Mouse (Mus musculus): ENCODE measurements around the gene Mrpl23. TPM values are rescaled to one million over a fixed set of nuclear protein-coding genes. Genes with fewer than 3 reads are reported as not detected.

The Mrpl23 gene
- polyA plus RNA-seq, 1 experiment from 2014 or later: 21.9 TPM

- Histone ChIP-seq H3K27me3 (replicated peaks) (no peaks in the 10 kb centered on the region), H3K27ac (no peak overlapping the region), H3K4me3 (replicated peaks) (no peak overlapping the region), H3K9me3 (no peaks in the 10 kb centered on the region), H3K4me2 (no peak overlapping the region), H3K36me3 (no peaks in the 10 kb centered on the region), H3K9ac (no peak overlapping the region), H3K4me1 (no peaks in the 10 kb centered on the region)
- 73% methylated on average over 1 of the region's 1 CpGs for WGBS
- ATAC-seq (ENCODE audit: insufficient read depth, low FRiP score, low read depth): no peak
These were observed 32.5 kb upstream of the Mrpl23 start for GRCm38 (mm10) chr7:142500032-142500431.

- no peak for ATAC-seq (ENCODE audit: insufficient read depth, low FRiP score, low read depth)
- Histone ChIP-seq H3K36me3 (no peaks in the 10 kb centered on the region), H3K27ac (no peak overlapping the region), H3K27me3 (replicated peaks) (no peaks in the 10 kb centered on the region), H3K4me3 (replicated peaks) (no peak overlapping the region), H3K4me1 (peaks cover 17% of the 10 kb centered on the region), H3K9ac (no peak overlapping the region), H3K4me2 (no peak overlapping the region), H3K9me3 (no peaks in the 10 kb centered on the region)
- 55% methylated on average over 4 of the region's 4 CpGs for WGBS
These were observed 29.3 kb upstream of the Mrpl23 start for GRCm38 (mm10) chr7:142503206-142503605.

DNA sequence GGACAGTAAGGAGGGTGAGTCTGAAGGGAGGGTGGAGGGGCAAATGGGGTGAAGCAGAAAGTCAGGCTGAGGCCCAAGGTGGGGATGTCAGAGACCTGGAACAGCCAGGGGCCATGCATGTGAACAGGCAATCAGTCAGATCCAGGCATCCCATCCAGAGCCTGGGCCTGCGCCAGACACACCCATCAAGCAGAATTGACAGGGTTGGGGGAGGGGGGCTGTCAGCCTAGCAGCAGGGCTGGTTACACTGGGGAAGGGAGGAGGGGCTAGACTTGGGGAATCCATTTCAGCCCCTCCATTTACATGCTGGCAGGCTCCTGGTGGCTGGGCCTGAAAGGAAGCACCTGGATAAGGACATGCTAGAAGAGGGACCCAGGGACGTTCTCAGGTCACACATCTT lies 26.5 kb upstream of the Mrpl23 start:
- 36% methylated on average over 2 of the region's 2 CpGs for WGBS
- no peak overlapping the region for H3K4me3 ChIP-seq (replicated peaks)
- H3K4me2 ChIP-seq: no peak overlapping the region
- H3K36me3 ChIP-seq: no peaks in the 10 kb centered on the region
- no peak for ATAC-seq (ENCODE audit: insufficient read depth, low FRiP score, low read depth)
- peaks cover 24% of the 10 kb centered on the region for H3K4me1 ChIP-seq
- peak overlapping the region; percentile 54 for H3K27ac ChIP-seq
- H3K27me3 ChIP-seq (replicated peaks): no peaks in the 10 kb centered on the region
- H3K9ac ChIP-seq: no peak overlapping the region
- H3K9me3 ChIP-seq: no peaks in the 10 kb centered on the region

- Histone ChIP-seq H3K4me2 (no peak overlapping the region), H3K36me3 (no peaks in the 10 kb centered on the region), H3K9me3 (no peaks in the 10 kb centered on the region), H3K4me1 (peaks cover 24% of the 10 kb centered on the region), H3K27me3 (replicated peaks) (no peaks in the 10 kb centered on the region), H3K27ac (peak overlapping the region; percentile 54), H3K4me3 (replicated peaks) (no peak overlapping the region), H3K9ac (no peak overlapping the region)
- 48% methylated on average over 4 of the region's 4 CpGs for WGBS
- peak; percentile 20; the same call in 1 of the 2 replicates for ATAC-seq (ENCODE audit: insufficient read depth, low FRiP score, low read depth)
These were observed 26.0 kb upstream of the Mrpl23 start for GRCm38 (mm10) chr7:142506501-142506900.

GRCm38 (mm10) chr7:142507453-142507852 lies 25.0 kb upstream of the Mrpl23 start:
- ATAC-seq (ENCODE audit: insufficient read depth, low FRiP score, low read depth): no peak
- Histone ChIP-seq H3K27ac (no peak overlapping the region), H3K36me3 (no peaks in the 10 kb centered on the region), H3K27me3 (replicated peaks) (no peaks in the 10 kb centered on the region), H3K9ac (no peak overlapping the region), H3K4me3 (replicated peaks) (no peak overlapping the region), H3K4me1 (peaks cover 24% of the 10 kb centered on the region), H3K4me2 (no peak overlapping the region), H3K9me3 (no peaks in the 10 kb centered on the region)
- WGBS: 91% methylated on average over 9 of the region's 9 CpGs

GRCm38 (mm10) chr7:142509518-142509917 lies 23.0 kb upstream of the Mrpl23 start:
- no peak for ATAC-seq (ENCODE audit: insufficient read depth, low FRiP score, low read depth)
- Histone ChIP-seq H3K4me1 (peaks cover 24% of the 10 kb centered on the region), H3K27ac (peak overlapping the region; percentile 95), H3K4me3 (replicated peaks) (no peak overlapping the region), H3K36me3 (no peaks in the 10 kb centered on the region), H3K9ac (no peak overlapping the region), H3K4me2 (no peak overlapping the region), H3K27me3 (replicated peaks) (no peaks in the 10 kb centered on the region), H3K9me3 (no peaks in the 10 kb centered on the region)
- WGBS: 16% methylated on average over 14 of the region's 14 CpGs

DNA sequence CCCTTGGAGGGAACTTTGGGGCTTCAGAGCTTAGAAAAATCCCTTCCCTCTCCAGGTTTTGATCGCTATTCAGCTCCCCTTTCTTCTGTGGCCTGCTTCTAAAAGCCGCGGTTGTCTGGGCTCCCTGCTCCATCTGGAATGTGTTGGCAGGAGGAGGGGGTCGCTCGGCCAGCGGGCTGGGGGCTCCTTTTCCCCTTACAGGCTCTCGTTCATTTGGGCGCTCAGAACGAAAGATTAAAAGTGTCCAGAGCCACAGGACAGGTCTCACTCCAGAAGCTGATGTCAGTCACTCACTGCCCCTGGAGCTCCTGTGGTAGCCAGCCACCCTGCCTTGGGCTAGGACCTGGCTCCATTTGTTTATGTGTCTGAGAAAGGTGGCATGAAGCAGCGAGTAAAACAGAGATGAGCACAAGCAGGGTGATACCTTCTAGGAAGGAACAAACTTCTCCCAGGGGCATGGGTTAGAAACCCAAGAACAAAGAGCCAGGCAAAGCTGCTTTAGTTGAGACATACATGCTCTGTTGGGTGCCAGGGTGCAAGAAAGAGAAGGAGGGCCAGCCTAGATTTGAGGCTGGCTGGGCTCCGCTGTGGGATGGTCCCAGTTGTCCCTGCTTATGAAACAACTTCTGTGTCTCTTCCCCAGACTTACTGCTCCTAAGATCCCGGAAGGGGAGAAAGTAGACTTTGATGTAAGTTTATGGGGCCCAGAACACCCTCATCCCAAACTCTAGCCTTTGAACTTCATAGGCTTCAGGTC lies 22.3 kb upstream of the Mrpl23 start:
- Histone ChIP-seq H3K4me1 (peaks cover 26% of the 10 kb centered on the region), H3K9ac (no peak overlapping the region), H3K36me3 (no peaks in the 10 kb centered on the region), H3K4me3 (replicated peaks) (no peak overlapping the region), H3K9me3 (no peaks in the 10 kb centered on the region), H3K27ac (peak overlapping the region; percentile 95), H3K27me3 (replicated peaks) (no peaks in the 10 kb centered on the region), H3K4me2 (no peak overlapping the region)
- 17% methylated on average over 12 of the region's 12 CpGs for WGBS
- no peak for ATAC-seq (ENCODE audit: insufficient read depth, low FRiP score, low read depth)

GRCm38 (mm10) chr7:142514048-142514447 lies 18.4 kb upstream of the Mrpl23 start:
- ATAC-seq (ENCODE audit: insufficient read depth, low FRiP score, low read depth): no peak
- no peak overlapping the region for H3K9ac ChIP-seq
- H3K9me3 ChIP-seq: no peaks in the 10 kb centered on the region
- H3K4me3 ChIP-seq (replicated peaks): no peak overlapping the region
- WGBS: 87% methylated on average over 4 of the region's 4 CpGs
- no peak overlapping the region for H3K27ac ChIP-seq
- H3K36me3 ChIP-seq: no peaks in the 10 kb centered on the region
- peaks cover 28% of the 10 kb centered on the region for H3K4me1 ChIP-seq
- no peaks in the 10 kb centered on the region for H3K27me3 ChIP-seq (replicated peaks)
- H3K4me2 ChIP-seq: no peak overlapping the region

- 33% methylated on average over 21 of the region's 21 CpGs for WGBS
- H3K27me3 ChIP-seq (replicated peaks): no peaks in the 10 kb centered on the region
- H3K4me1 ChIP-seq: peaks cover 25% of the 10 kb centered on the region
- H3K36me3 ChIP-seq: no peaks in the 10 kb centered on the region
- no peak overlapping the region for H3K4me3 ChIP-seq (replicated peaks)
- H3K9me3 ChIP-seq: no peaks in the 10 kb centered on the region
- peak overlapping the region; percentile 29 for H3K4me2 ChIP-seq
- H3K27ac ChIP-seq: peak overlapping the region; percentile 89
- ATAC-seq (ENCODE audit: insufficient read depth, low FRiP score, low read depth): peak; percentile 78; the same call in 1 of the 2 replicates
- H3K9ac ChIP-seq: peak overlapping the region; percentile 6; the same call in 1 of the 2 replicates
These were observed 16.1 kb upstream of the Mrpl23 start for GRCm38 (mm10) chr7:142516221-142516978.

- no peak overlapping the region for H3K27ac ChIP-seq
- H3K27me3 ChIP-seq (replicated peaks): no peaks in the 10 kb centered on the region
- H3K9me3 ChIP-seq: no peaks in the 10 kb centered on the region
- peak; percentile 17; the same call in 1 of the 2 replicates for ATAC-seq (ENCODE audit: insufficient read depth, low FRiP score, low read depth)
- H3K4me3 ChIP-seq (replicated peaks): no peak overlapping the region
- peaks cover 30% of the 10 kb centered on the region for H3K4me1 ChIP-seq
- no peak overlapping the region for H3K4me2 ChIP-seq
- H3K9ac ChIP-seq: no peak overlapping the region
- no peaks in the 10 kb centered on the region for H3K36me3 ChIP-seq
- 46% methylated on average over 3 of the region's 3 CpGs for WGBS
These were observed 15.0 kb upstream of the Mrpl23 start for GRCm38 (mm10) chr7:142517531-142517930.

GRCm38 (mm10) chr7:142520331-142520730 lies 12.2 kb upstream of the Mrpl23 start:
- 73% methylated on average over 4 of the region's 4 CpGs for WGBS
- H3K27ac ChIP-seq: no peak overlapping the region; the same call in 1 of the 2 replicates

GRCm38 (mm10) chr7:142522352-142522751 lies 10.1 kb upstream of the Mrpl23 start:
- no peaks in the 10 kb centered on the region for H3K36me3 ChIP-seq
- WGBS: 32% methylated on average over 4 of the region's 4 CpGs
- H3K9ac ChIP-seq: no peak overlapping the region
- H3K4me1 ChIP-seq: peaks cover 35% of the 10 kb centered on the region
- H3K27me3 ChIP-seq (replicated peaks): no peaks in the 10 kb centered on the region
- peak overlapping the region; percentile 62 for H3K27ac ChIP-seq
- peak; percentile 45; the same call in 1 of the 2 replicates for ATAC-seq (ENCODE audit: insufficient read depth, low FRiP score, low read depth)
- no peak overlapping the region for H3K4me3 ChIP-seq (replicated peaks)
- no peaks in the 10 kb centered on the region for H3K9me3 ChIP-seq
- H3K4me2 ChIP-seq: no peak overlapping the region

More at GRCm38 (mm10) chr7:142520331-142520730, 12.2 kb upstream of the Mrpl23 start:
- H3K27me3 ChIP-seq (replicated peaks): no peaks in the 10 kb centered on the region
- no peak overlapping the region for H3K4me3 ChIP-seq (replicated peaks)
- peaks cover 42% of the 10 kb centered on the region for H3K4me1 ChIP-seq
- H3K36me3 ChIP-seq: no peaks in the 10 kb centered on the region
- no peak for ATAC-seq (ENCODE audit: insufficient read depth, low FRiP score, low read depth)
- H3K4me2 ChIP-seq: no peak overlapping the region
- H3K9me3 ChIP-seq: no peaks in the 10 kb centered on the region
- no peak overlapping the region for H3K9ac ChIP-seq

Measured in stomach, embryonic 15.5 days (tissue).